Mouse (Mus musculus): ENCODE data around the gene Zc3h14.

GRCm38 (mm10) chr12:98733165-98733564 lies 13.6 kb upstream of the Zc3h14 start:
- TF ChIP-seq CTCF (IDR thresholded peaks at IDR 0.05; ENCODE audit: borderline replicate concordance, control insufficient read depth, extremely low read depth, insufficient read depth, low read length, poor library complexity) (no peak), POLR2A (IDR thresholded peaks at IDR 0.05; ENCODE audit: control insufficient read depth, extremely low read depth, insufficient read depth, low read length, poor library complexity) (no peak)
